Comparison of ENCODE assay signal across 8 mouse cellular contexts in the genomic region with DNA sequence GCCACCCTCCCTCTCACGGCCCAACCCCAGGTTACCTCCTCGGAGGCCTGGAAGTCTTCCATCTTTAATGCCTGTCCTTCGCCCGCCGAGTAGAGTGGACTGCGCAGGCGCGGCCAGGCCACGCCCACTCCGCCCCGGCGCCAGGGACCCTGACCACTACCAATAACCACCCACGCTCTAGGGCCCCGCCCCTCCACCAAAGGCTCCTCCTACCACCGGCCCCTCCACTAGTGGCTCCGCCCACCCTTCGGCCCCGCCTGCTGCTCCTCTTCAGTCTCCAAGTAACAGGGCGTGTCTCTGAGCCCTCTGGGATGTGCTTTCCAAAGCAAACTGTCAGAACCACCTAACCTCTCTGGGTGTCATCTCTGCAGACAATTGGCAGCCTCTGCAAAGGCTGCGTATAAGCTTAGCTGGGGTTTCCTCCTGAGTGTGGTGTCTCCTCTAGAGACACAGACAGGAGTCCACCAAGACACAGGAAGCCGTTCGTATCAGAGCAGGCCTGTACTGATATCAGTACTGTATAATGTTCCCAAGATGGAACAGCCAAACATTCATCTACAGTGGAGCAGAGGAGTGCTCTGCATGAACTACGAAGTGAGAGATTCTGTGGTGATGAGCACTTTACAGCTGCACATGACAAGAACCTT. TPM values are rescaled to one million over a fixed set of nuclear protein-coding genes. Genes with fewer than 3 reads are reported as not detected.
DNase-seq lines count a peak whose midpoint lies in the region; ATAC-seq and TF ChIP-seq lines count a peak whose summit lies in the region.
"Not testable (repeated sequence)": the region's sequence is repeated elsewhere in the genome, so short reads cannot be mapped to it uniquely, and the experiment has no call there.

Gene Dynlt1a (minus strand): TSS at position 162 of the 647 bp plus-strand sequence.

- peak within 1 kb of the TSS; percentile 42 for H3K4me3 ChIP-seq in hindbrain, embryonic 12.5 days

- not testable (repeated sequence) for TF ChIP-seq CTCF in Patski (IDR thresholded peaks at IDR 0.05)

- not testable (repeated sequence) for H3K36me3 ChIP-seq in hindbrain, embryonic 12.5 days

- POLR2A ChIA-PET in Patski (lab: Charles Lee) = not testable (repeated sequence)

- in situ Hi-C loops in Patski (cut with MboI; ENCODE audit: low pct_unique_long_range_greater_than_20kb) = not testable (repeated sequence)

- H3K4me2 ChIP-seq in hindbrain, embryonic 12.5 days (replicated peaks) = peak within 1 kb of the TSS; percentile 56

- H3K4me1 ChIP-seq in hindbrain, embryonic 12.5 days = not testable (repeated sequence)

- 9% methylated on average over 23 of the region's 23 CpGs for WGBS in hindbrain, embryonic 12.5 days

- peak; percentile 38 for DNase-seq in Patski (ENCODE audit: low read depth, low spot score)
- DNase-seq in cerebellum, postnatal 10 days = peak; percentile 100
- DNase-seq in frontal cortex, postnatal 10 days (ENCODE audit: low spot score in 2 of 2) = peak; percentile 96 to 98
- DNase-seq in layer of hippocampus, postnatal 14 days (ENCODE audit: low spot score in 2 of 2) = peak; percentile 94 to 97
- peak; percentile 99 for DNase-seq in lung, postnatal 10 days
- DNase-seq in ovary, postnatal 14 days (ENCODE audit: low spot score) = peak; percentile 99
- DNase-seq in thymus, postnatal 14 days = peak; percentile 99

- not testable (repeated sequence) for H3K27me3 ChIP-seq in Patski; hindbrain, embryonic 12.5 days

- CTCF ChIA-PET in Patski (lab: Charles Lee) = not testable (repeated sequence)

- not testable (repeated sequence) for H3K9me3 ChIP-seq in hindbrain, embryonic 12.5 days (replicated peaks)

- peak; percentile 88 for ATAC-seq in Patski
- ATAC-seq in hindbrain, embryonic 12.5 days (ENCODE audit: low FRiP score) = peak; percentile 92

- 0 out of 2 replicates have a peak within 1 kb of the TSS, but pooled peaks have one; percentile 52 for H3K27ac ChIP-seq in hindbrain, embryonic 12.5 days

- peak within 1 kb of the TSS; percentile 59 for H3K9ac ChIP-seq in hindbrain, embryonic 12.5 days

RNA-seq across cellular contexts. Expression of gene Dynlt1a, which starts in this region (rescaled TPM):
- polyA plus RNA-seq in Patski (2021) = 5.7 TPM
- polyA plus RNA-seq in hindbrain, embryonic 12.5 days (2016; fragmentation: Nextera tagmentation; extraction: Ambion mirVana) = 35.5 and 39.7 TPM in 2 replicates
- total RNA-seq in layer of hippocampus, postnatal 14 days (2021) = 10 to 100 TPM; 13.2 to 14.5 TPM

Comparison
In these comparisons a context has a peak if more than half of its experiments do, and no peak if none do; other contexts are left out.
1. Peak in every context shown above with its lines: DNase-seq, ATAC-seq, H3K4me3 ChIP-seq and H3K27ac ChIP-seq.
2. DNase-seq: peak in every context shown above with its lines; median percentile 100 in cerebellum, postnatal 10 days; 99 in lung, postnatal 10 days; 99 in ovary, postnatal 14 days; 99 in thymus, postnatal 14 days; 97 in frontal cortex, postnatal 10 days; 96 in layer of hippocampus, postnatal 14 days; 38 in Patski.